Mouse (Mus musculus): ENCODE measurements around the gene Klk5.

Gene Klk5

DNA sequence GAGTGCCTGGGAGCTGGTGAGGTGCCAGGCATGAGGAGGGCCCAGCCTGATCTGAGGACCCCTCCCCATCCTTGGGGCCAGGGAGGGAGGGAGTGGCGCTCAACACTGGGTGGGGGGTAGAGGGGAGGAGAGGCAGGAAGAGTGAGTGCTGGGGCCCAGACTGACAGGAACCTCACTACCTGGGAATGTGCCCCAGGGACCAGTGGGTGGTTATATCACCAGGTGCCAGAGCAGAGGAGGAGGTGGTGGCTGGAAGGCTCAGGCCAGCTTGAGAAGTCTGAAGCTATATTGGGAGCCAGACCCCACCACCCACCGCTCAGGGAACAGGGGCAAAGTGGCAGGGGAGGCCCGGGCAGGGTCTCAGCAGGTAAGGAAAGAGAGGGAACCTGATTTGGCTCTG is at the start of gene Klk5:
Gene Klk5, plus strand, starts transcription at position 271 of the 400 bp plus-strand sequence.
- no peak for DNase-seq (ENCODE audit: low spot score in 2 of 2)

DNA sequence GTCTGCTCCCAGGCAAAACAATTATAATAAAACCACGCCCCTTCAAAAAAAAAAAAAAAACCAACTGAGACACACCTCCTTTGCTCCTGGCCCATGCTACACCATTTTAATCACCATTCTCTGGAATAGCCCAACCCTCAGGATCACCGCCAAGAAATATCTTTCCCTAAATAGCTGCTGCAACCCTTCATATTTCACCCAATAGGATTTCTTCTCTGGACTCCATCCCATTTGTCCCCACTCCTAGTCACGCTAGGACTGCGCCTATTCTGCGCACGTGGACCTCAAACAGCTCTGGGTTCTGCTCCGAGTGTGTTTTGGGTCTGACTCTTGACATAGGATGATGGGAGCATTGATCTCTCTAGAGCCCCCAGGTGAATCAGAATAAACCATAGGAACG is 45.4 kb upstream of the Klk5 start:
- no peak for DNase-seq (ENCODE audit: low spot score in 2 of 2)

DNA sequence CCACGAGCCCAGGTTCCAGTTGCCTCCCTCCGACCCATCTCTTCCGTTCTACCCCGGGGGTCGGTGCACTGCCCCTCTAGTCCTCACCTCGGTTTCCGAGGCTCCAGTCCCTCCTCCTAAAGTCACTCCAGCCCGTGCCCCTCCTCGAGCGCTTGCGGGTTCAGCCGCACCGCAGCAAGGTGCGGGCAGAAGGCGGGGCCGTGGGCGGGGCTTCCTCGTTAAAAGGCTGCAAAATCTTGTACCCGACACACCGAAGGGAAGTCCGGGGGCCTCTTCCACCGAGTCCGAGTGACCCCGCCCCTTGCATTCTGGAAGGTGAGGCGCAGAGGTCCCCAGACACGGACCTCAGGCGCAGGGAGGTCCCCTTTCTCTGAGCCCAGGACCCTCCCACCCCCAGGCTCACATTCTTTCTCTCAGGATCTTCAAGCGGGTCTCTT is 44.4 kb upstream of the Klk5 start, which contains the start of gene Klk8:
Gene Klk8, plus strand, starts transcription at position 245 of the 437 bp plus-strand sequence.
- DNase-seq (ENCODE audit: low spot score in 2 of 2) = no peak

DNA sequence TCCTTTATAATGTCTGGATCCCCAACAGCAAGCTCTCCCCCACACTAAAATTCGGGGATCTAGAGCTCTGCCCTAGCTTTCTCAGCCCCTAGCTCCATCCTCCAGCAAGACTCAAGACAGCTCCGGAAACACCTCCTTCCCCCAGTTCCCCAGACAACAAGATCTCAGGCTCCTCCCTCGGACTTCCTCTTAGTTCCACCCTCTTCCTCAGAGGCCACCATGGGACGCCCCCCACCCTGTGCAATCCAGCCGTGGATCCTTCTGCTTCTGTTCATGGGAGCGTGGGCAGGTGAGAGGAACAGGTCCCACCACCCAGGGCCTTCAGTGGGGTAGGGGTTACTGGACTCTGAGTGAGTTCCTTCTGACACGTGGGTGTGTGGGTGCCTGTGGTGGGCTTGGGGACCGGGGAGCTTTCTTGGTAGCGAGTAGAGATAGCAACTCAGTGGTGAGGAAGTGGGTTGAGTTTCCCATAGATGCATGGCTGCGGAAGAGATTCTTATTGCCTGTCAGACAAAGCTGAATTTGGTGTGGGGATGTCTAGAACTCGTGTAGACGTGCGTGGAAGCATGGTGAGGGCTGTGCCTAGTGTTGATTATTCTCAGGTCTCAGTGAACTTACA is 43.8 kb upstream of the Klk5 start:
- DNase-seq (ENCODE audit: low spot score in 2 of 2) = no peak

DNA sequence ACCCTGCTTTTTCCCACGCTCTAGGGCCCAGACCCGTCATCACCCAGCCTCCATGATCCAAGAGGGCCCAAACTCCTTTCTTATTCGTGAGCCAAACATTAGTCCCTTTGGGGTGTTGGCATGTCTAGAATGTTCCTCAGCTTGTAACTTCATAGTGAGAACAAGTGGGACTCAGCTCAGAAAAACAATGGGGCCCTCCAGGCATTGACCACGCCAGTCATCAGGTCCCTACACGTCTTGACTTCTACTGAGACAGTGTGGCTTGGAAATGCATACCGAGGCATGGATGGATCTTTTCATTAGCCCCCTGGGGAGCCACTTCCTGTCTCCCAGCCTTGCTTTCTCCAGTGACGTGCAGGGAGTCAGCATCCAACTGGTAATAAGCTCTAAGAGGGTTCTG is 41.9 kb upstream of the Klk5 start:
- no peak for DNase-seq (ENCODE audit: low spot score in 2 of 2)

DNA sequence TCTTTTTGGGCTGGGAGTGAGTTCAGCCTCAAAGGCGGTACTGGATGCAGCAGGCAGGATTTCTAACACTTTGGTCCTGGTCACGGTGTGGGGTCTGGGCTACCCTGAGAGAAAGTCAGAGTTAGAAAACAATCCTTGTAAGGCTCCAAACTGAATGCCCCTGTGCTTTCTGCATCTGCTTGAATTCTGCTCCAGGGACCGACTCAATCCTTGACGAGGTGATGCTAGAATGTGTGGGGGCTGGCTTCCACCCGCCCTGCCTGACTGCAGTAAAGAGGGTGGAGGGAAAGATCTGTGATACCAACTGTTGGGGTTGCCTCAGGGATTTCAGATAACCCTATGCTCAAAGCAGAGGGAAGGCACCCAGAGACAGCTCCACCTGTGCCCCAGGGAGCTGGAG is 30.8 kb upstream of the Klk5 start, which contains the start of gene Klk7:
Gene Klk7, plus strand, starts transcription at position 301 of the 400 bp plus-strand sequence.
- DNase-seq (ENCODE audit: low spot score in 2 of 2) = no peak

DNA sequence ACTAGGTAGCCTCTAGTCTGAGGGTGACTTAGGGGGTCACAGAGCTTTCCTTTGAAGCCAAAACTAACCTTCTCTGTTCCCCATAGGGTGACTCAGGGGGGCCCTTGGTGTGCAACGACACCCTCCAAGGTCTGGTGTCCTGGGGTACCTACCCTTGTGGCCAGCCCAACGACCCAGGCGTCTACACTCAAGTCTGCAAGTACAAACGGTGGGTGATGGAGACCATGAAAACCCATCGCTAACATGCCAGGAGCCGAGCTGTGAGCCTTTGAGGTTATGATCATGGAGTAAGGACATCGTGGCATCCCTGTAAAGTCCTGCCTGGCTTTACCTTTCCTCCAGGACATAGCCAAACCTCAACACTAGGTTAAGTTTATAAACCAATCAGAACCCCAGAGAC is 26.6 kb upstream of the Klk5 start:
- no peak for DNase-seq (ENCODE audit: low spot score in 2 of 2)

DNA sequence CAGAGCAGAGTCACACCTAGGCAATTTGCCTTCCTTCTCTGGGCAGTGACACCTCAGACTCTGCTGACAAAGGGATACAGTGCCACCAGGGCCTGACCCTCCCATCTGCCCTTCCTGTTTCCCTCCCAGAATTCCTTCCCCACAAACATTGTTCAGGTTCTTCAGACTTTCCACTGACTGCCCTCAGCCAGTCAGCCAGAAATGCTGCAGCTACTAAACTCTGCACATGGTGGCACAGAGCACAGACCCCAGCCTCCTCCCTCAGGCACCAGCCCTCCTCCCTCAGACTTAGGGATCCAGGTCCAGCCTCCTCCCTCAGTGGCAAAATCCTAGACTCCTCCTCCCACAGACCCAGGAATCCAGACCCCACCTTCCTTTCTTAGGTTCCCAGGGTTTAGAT is 25.0 kb upstream of the Klk5 start:
- DNase-seq (ENCODE audit: low spot score in 2 of 2) = no peak

DNA sequence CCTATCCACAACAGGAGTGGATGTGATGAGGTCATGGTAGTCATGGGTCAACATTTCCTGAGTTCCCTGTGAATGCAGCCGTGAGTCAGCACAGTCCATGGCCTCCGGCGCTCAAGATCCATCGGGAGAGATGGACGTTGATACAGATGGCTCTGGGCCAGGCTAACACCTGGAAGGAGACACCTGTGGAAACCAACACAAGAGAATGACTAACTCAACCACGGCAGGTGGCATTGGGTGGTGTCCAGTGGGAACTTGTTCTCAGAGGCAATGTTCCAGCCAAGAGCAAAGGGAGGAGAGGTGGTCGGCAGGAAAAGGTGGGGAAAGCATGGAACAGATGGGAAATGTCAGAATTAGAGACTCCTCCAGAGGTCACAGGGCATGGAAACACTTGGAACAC is 20.2 kb upstream of the Klk5 start:
- no peak for DNase-seq (ENCODE audit: low spot score in 2 of 2)

DNA sequence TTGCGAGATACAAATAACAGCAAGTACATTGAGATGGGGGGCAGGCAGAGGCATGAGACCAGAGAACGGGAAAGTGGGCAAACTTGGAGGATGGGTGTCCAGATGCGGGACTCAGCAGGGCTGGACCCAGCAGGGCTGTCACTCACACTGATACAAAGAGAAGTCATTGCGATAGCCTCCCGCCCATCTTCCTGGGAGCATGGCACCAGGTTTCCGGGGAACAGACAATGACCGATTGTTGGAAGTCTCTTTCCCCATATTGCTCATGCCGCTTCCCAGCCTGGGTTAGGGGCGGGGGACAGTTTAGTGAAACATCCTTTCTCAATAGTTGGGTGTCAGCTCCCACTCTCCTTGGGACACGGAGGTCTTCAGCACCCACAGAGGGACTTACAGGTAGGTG is 17.6 kb upstream of the Klk5 start, which contains the start of gene Klk6:
Gene Klk6, plus strand, starts transcription at position 301 of the 400 bp plus-strand sequence.
- no peak for DNase-seq (ENCODE audit: low spot score in 2 of 2)

DNA sequence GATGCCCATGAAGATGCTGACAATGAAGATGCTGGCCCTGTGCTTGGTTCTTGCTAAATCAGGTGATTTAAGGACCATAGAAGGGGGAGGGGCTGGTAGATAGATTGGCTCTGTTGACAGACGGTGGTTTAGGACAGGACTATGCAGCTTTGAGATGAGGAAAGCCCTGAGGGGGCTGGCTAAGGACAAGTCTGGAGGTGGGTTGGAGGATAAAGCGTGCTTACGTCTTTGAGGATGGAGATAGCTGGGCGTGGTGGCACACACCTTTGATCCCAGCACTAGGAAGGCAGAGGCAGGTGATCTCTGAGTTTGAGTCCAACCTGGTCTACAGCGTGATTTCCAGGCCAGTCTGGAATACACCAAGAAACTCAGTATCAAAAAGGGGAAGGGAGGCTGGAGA is 15.7 kb upstream of the Klk5 start:
- no peak for DNase-seq (ENCODE audit: low spot score in 2 of 2)

DNA sequence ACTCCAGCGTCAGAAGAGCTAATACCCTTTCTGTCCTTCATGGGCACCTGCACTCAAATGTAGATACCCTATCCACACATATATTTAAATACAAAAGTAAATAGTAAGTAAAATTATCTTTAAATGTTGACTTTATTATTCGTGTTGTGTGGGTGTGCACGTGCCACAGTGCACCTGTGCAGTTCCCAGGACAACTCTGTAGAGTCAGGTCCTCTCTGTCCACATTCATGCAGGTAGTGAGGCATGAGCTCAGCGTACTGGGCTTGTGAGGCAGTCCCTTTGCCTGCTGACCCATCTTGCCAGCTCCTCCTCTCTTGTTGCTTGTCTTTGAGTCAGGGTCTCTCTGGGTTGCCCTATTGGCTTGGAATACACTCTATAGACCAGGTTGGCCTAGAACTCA is 14.1 kb upstream of the Klk5 start:
- DNase-seq (ENCODE audit: low spot score in 2 of 2) = no peak

DNA sequence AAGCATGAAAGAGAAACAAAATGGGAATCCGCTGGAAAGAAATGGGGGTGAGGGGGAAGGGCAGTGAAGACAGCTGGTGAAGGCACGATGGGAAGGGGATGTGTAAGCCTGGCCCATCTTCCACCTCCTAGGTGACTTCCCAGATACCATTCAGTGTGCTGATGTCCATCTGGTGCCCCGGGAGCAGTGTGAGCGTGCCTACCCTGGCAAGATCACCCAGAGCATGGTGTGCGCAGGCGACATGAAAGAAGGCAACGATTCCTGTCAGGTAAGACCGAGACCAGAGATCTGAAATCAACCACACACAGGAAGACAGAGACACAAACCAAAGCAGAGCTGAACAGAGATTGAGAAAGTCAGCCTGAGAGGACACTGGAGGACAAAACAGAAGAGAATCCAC is 12.8 kb upstream of the Klk5 start:
- DNase-seq (ENCODE audit: low spot score in 2 of 2) = no peak

DNA sequence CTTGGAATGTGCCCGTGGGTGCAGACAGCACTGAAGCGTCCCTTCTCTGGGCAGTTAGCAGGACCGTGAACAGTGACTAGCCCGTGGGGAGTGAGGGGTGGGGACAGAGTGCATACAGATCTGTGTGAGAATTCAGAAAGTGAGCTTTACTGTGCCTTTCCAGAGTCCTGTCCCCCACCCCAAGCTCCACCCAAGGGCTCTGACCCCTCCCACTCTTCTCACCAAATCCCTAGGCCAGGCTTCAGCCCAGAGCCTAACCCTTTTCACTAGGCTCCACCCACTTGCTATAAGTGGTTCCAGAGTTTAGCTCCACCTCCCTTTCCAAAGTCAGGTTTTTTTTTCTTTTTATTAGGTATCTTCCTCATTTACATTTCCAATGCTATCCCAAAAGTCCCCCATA is 2.0 kb downstream of the Klk5 start:
- DNase-seq (ENCODE audit: low spot score in 2 of 2) = no peak

DNA sequence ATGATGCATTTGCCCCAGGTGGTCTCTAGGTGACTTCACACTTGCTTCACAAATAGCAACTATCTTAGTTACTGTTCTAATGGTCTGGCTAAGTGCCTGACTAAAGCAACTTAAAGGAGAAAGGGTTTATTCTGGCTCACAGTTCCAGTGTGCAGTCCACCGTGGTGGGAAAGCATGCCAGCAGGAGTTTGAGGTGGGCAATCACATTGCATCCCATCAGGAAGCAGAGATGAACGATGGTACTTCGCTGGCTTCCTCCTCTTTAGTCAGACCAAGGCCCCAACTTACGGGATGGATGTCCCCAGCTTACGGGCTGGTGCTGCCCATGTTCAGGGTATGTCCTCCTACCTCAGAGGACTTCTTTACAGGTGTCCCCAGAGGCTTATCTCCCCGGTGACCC is 9.8 kb downstream of the Klk5 start:
- no peak for DNase-seq (ENCODE audit: low spot score in 2 of 2)

DNA sequence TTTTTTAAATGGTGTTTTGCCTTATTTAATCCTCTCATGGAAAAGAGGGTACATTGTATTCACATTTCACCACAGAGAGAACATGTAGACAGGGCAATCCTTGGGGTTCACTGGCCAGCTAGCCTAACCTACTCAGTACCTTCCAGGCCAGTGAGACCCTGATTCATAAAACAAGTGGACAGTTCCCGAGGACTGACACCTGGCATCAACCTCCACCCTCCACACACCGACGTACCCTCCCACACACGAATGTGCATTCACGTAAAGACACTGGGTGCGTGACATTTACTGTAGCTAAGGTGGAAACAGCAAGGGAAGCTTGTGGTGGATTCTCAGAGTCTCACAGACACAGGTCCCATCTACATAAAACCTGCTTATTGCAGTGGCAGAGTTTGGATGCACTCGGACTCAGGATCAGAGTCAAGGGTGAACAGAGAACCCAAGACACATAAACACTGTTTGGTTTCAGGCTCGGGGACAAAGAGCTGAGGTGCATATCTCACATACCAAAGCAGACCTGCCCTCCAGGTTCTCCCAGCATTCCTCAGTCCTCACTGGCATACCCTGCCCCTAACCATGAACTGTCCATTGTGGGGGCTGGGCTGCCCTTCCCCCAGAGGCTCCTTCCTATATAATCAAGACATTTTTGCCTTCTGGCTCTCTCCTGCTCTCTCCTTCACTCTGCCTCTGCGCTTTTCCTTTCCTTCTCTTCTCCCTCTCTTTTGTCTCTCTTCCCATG is 13.0 kb downstream of the Klk5 start:
- DNase-seq (ENCODE audit: low spot score in 2 of 2) = no peak

DNA sequence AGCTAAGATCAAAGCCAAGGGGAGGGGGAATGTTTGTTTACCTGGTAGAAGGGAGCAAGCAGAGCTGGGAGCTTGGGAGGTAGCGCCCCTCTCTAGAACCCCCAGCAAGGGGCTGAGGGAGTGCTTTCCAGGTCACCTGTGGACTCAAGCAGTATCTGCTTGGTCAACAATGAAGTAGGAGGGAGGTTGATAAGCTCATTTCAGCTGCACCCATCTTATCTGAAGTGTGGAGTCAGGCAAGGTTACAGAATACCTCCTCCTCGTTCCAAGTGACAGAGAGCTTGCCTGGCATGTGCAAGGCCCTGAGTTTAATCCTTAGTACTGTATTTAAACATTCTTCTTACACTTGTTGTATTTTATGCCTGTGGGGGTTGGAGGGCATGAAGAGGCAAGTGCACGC is 13.9 kb downstream of the Klk5 start:
- no peak for DNase-seq (ENCODE audit: low spot score in 2 of 2)

DNA sequence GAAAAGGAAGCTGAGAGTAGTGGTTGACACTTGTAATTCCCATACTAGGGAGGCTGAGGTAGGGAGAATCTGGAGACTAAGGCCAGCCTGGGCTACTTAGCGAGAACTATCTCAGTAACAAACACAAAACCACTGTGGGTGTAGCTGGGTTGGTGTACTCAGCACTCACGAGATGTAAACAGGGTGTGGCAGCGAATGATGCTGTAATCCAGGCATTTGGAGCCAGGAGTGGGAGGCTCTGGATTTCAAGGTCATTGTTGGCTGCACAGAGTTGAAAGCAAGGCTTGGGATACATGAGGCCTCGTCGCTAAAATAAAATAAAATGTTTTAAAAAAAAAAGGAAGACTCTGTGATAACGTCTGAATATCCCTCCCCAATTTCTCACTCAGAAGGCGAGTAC is 14.5 kb downstream of the Klk5 start:
- DNase-seq (ENCODE audit: low spot score in 2 of 2) = no peak

DNA sequence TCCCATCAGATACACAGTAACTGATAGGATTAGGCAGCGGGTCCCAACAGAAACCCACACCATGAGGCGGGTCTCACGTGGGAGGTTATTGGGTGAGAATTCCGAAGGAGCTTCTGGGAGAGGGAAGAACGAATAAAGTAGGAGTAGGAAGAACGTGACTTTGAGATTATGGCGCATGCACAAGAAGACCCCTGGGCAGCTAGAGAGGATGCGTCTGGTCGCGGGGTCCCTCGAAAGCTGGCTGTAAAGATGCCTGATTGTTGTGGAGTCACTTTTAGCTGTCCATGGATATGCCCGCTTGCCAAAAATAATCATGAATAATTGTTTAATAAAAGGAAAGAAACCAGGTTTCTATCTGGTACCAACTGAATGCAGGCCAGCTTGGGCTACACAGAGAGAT is 15.7 kb downstream of the Klk5 start:
- DNase-seq (ENCODE audit: low spot score in 2 of 2) = no peak

DNA sequence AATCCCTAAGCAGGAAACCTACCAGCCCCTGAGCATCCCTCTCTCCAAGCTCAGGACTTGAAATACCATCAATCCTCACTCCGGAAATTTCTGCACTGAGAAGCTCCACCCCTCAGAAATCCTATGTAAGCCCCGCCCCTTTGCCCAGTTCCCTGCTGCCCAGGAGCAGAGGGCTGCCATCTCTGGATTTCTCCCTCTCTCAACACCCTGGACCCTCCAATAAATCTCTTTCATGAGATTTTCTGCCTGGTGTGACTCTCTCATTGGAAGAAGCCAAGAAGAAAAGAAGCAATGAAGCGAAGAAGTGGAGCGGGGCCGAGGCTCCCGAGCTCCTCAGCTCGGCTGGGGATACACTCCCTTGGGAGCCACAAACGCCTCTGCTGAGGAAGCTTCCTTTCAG is 18.6 kb downstream of the Klk5 start:
- DNase-seq (ENCODE audit: low spot score in 2 of 2) = no peak

DNA sequence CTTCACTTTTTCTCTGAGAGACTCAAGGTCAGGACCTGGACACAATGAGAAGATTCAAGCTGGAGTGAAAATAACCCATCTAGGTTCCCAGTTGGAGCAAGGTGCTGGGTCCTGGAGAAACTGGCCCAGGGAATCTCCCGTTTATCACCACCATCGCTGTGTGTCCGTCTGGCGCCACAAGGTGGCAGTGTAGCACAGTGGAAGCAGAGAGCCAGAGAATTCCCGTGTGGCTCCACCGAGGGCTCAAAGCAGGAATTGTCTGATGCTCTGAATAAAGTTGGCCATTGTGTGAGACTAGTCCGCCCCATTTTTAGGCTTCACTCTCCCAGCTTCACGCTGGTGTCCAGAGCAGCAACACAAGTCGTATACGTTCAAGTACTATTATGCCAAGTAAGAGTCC is 31.5 kb downstream of the Klk5 start:
- DNase-seq (ENCODE audit: low spot score in 2 of 2) = peak; percentile 56 to 76

DNA sequence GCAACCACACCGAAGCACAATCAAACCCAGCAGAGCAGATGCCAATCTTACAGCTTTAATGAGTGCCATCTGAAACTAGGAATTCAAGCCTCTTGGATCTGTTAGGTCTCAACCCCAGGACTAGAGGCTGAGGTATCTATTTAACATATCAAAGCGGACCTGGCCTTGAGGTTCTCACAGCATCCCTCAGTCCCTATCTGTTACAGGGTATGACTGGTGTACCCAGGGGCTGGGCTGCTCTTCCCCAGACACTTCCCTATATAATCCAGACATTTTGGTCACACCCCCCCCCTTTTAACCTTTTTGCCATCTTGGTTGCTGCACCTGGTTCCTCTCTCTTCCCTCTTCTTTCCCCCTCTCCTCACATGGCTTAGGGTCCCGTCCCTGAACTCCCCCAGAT is 31.9 kb downstream of the Klk5 start:
- DNase-seq (ENCODE audit: low spot score in 2 of 2) = no peak

DNA sequence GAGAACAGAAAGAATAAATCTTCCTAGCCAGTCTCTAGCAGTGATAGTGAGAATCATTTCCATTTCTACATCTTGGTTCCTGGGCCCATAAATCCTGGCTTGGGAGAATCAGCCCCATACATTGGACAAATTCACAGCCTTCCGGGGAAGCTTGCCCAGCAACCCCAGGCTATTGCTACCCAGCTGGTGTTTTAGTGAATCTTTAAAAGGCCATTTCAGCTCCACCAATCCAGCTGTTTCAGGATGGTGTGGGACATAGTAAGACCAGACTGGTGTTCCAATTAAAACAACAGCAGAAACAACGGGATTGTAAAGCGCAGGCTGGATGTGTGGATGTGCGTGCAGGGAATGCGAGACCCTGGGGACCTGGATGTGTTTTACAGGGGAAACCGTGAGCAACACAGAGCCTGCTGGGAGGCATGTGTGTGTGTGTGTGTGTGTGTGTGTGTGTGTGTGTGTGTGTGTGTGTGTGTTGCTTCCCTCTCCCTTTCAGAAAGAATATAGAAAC is 33.2 kb downstream of the Klk5 start:
- no peak for DNase-seq (ENCODE audit: low spot score in 2 of 2)
